Mouse (Mus musculus) limb, embryonic 14.5 days (tissue): Measurements from ENCODE around the gene Asic2. TPM values are rescaled to one million over a fixed set of nuclear protein-coding genes. Genes with fewer than 3 reads are reported as not detected.

ENCODE experiments used
- ATAC-seq: fragments of 200-750 bp; cut with Nextera tagmentation; 2 replicates; pipeline ENCODE4 v1.8.0; 2017; ENCODE audit warnings: low read depth, moderate number of reproducible peaks, moderate TSS enrichment; ENCODE audit not compliant: low FRiP score
- DNase-seq: peaks from one replicate; pipeline ENCODE4 v3.0.0-alpha.2; 2015; ENCODE audit warnings: low spot score
- H3K27ac ChIP-seq: fragments of 300-500 bp; sonication (generic); replicated peaks from 2 replicates; pipeline ENCODE4 v1.5.1; 2014; ENCODE audit warnings: low read depth, mild to moderate bottlenecking, low read length, moderate library complexity, mixed read lengths
- H3K27me3 ChIP-seq: fragments of 300-500 bp; sonication (generic); 2 replicates; pipeline ENCODE4 v1.6.1; 2014; ENCODE audit warnings: low read length, mixed read lengths; ENCODE audit not compliant: control insufficient read depth, insufficient read depth
- H3K36me3 ChIP-seq: fragments of 300-500 bp; sonication (generic); 2 replicates; pipeline ENCODE4 v1.6.1; 2014; ENCODE audit warnings: mild to moderate bottlenecking, low read length, moderate library complexity, mixed read lengths; ENCODE audit not compliant: control insufficient read depth, insufficient read depth
- H3K4me1 ChIP-seq: fragments of 300-500 bp; sonication (generic); 2 replicates; pipeline ENCODE4 v1.6.1; 2014; ENCODE audit warnings: antibody characterized with exemption, low read length, mixed read lengths; ENCODE audit not compliant: control insufficient read depth, insufficient read depth
- H3K4me2 ChIP-seq: fragments of 300-500 bp; sonication (generic); replicated peaks from 2 replicates; pipeline ENCODE4 v1.6.1; 2014; ENCODE audit warnings: low read depth, mild to moderate bottlenecking, low read length, moderate library complexity; ENCODE audit not compliant: severe bottlenecking
- H3K4me3 ChIP-seq: fragments of 300-500 bp; sonication (generic); replicated peaks from 2 replicates; pipeline ENCODE4 v1.5.1; 2014; ENCODE audit warnings: low read length
- H3K9ac ChIP-seq: fragments of 300-500 bp; sonication (generic); 2 replicates; pipeline ENCODE4 v1.6.1; 2014; ENCODE audit warnings: mild to moderate bottlenecking, low read depth, low read length, moderate library complexity; ENCODE audit not compliant: severe bottlenecking
- H3K9me3 ChIP-seq: fragments of 300-500 bp; sonication (generic); 2 replicates; pipeline ENCODE4 v1.6.1; 2016; ENCODE audit warnings: low read length; ENCODE audit not compliant: control insufficient read depth
- POLR2A ChIP-seq: fragments of 200-500 bp; IDR thresholded peaks from 2 replicates; pipeline ENCODE4 v1.8.0; 2012; ENCODE audit warnings: inconsistent platforms, mild to moderate bottlenecking, moderate library complexity, borderline replicate concordance; ENCODE audit not compliant: insufficient read depth, insufficient read length; ENCODE audit errors: extremely low read depth
- WGBS: fragments of 180-500 bp; shearing (Covaris S2); extraction: QIAGEN DNeasy Blood & Tissue Kit; methylation state at CpG from one replicate; pipeline ENCODE4 v1.1.7; 2014; 5-methylcytosine and 5-hydroxymethylcytosine counted together
- polyA plus RNA-seq, 2 experiments: library from polyadenylated mRNA; depleted of rRNA in 1 of 2; stranded (reverse) in 1 of 2; unstranded in 1 of 2; fragments of >200 nt; fragmentation: Nextera tagmentation in 1 of 2; extraction: Ambion mirVana in 1 of 2; gene quantifications; 2 replicates each; pipeline versions ENCODE4 v1.2.1 to v1.2.3; 2012 to 2014

The Asic2 gene
- polyA plus RNA-seq, 2 experiments: 0.72 to 1.3 TPM

DNA sequence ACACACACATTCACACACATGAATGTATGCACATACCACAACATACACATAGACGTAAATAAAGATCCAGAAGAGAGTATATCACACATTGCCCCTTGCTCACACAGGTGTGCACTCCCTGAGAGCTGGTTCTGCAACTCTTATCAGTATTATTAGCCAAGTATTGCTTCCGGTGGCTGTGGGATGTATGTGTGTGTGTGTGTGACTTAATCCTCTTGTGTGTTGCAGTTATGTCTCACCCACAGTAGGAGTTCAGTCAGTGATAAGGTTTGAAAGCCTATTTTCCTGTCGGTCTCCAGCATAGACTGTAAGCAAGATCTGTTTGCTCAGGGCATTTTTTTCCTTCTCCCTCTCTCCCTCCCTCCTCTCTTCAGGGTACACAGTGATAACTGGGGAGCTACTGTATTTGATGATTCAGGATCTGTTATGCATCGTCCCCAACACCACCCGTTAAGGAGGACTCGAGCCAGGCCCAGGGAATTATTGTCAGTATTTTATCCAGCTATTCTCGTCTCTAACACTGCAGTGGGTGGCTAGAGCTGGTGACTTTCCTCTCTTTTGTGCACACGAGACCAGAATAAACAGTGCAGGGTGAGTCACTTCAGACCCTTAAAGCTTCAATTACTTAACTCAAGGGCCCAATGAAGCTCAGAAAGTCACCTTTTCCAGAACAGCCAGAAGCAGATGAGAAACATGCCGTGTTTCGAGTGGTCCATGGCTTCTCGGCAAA is 888.0 kb downstream of the Asic2 start:
- Histone ChIP-seq H3K27ac (no peak overlapping the region), H3K4me1 (no peaks in the 10 kb centered on the region), H3K4me3 (no peak overlapping the region), H3K27me3 (no peaks in the 10 kb centered on the region), H3K4me2 (no peak overlapping the region), H3K36me3 (no peaks in the 10 kb centered on the region), H3K9me3 (no peaks in the 10 kb centered on the region), H3K9ac (no peak overlapping the region)
- ATAC-seq: no peak
- no peak for DNase-seq
- WGBS: 67% methylated on average over 11 of the region's 11 CpGs
- no peak for TF ChIP-seq POLR2A

- TF ChIP-seq POLR2A: no peak
- H3K4me2 ChIP-seq: no peak overlapping the region
- no peaks in the 10 kb centered on the region for H3K4me1 ChIP-seq
- no peaks in the 10 kb centered on the region for H3K9me3 ChIP-seq
- no peak overlapping the region for H3K27ac ChIP-seq
- no peak overlapping the region for H3K9ac ChIP-seq
- no peak for ATAC-seq
- WGBS: 49% methylated on average over 3 of the region's 3 CpGs
- no peak overlapping the region for H3K4me3 ChIP-seq
- H3K36me3 ChIP-seq: no peaks in the 10 kb centered on the region
- no peaks in the 10 kb centered on the region for H3K27me3 ChIP-seq
- no peak for DNase-seq
Measured at GRCm38 (mm10) chr11:81079237-81079636, 889.0 kb downstream of the Asic2 start.

GRCm38 (mm10) chr11:81071836-81072235 is 896.4 kb downstream of the Asic2 start:
- no peak for TF ChIP-seq POLR2A
- H3K27me3 ChIP-seq: no peaks in the 10 kb centered on the region
- DNase-seq (no peak), ATAC-seq (no peak)
- H3K36me3 ChIP-seq: no peaks in the 10 kb centered on the region
- H3K9me3 ChIP-seq: no peaks in the 10 kb centered on the region
- no peak overlapping the region for H3K27ac ChIP-seq
- no peaks in the 10 kb centered on the region for H3K4me1 ChIP-seq
- H3K4me3 ChIP-seq: no peak overlapping the region
- no peak overlapping the region for H3K9ac ChIP-seq
- WGBS: 90% methylated on average over 4 of the region's 4 CpGs
- no peak overlapping the region for H3K4me2 ChIP-seq

- WGBS: 83% methylated on average over 11 of the region's 11 CpGs
- H3K9me3 ChIP-seq: no peaks in the 10 kb centered on the region
Measured at GRCm38 (mm10) chr11:81065386-81065785, 902.9 kb downstream of the Asic2 start.

GRCm38 (mm10) chr11:81064006-81064405 is 904.3 kb downstream of the Asic2 start:
- Histone ChIP-seq H3K27me3 (no peaks in the 10 kb centered on the region), H3K4me1 (no peaks in the 10 kb centered on the region), H3K9ac (no peak overlapping the region), H3K27ac (no peak overlapping the region), H3K9me3 (no peaks in the 10 kb centered on the region), H3K4me3 (no peak overlapping the region), H3K36me3 (no peaks in the 10 kb centered on the region), H3K4me2 (no peak overlapping the region)
- no peak for ATAC-seq
- no peak for TF ChIP-seq POLR2A
- WGBS: 94% methylated on average over 2 of the region's 2 CpGs
- DNase-seq: no peak

More at GRCm38 (mm10) chr11:81065386-81065785, 902.9 kb downstream of the Asic2 start:
- no peak for DNase-seq
- no peaks in the 10 kb centered on the region for H3K27me3 ChIP-seq
- no peaks in the 10 kb centered on the region for H3K36me3 ChIP-seq
- TF ChIP-seq POLR2A: no peak
- H3K9ac ChIP-seq: no peak overlapping the region
- no peak overlapping the region for H3K4me2 ChIP-seq
- H3K4me1 ChIP-seq: no peaks in the 10 kb centered on the region
- ATAC-seq: no peak
- no peak overlapping the region for H3K27ac ChIP-seq
- no peak overlapping the region for H3K4me3 ChIP-seq
